Mouse (Mus musculus) colon, adult 2 months (tissue): ENCODE measurements around the gene Ptpra. TPM values are rescaled to one million over a fixed set of nuclear protein-coding genes. Genes with fewer than 3 reads are reported as not detected.

Experiments used
- polyA plus RNA-seq: library from polyadenylated mRNA; depleted of rRNA; stranded (reverse); fragments of >200 nt; gene quantifications from 2 replicates; pipeline ENCODE4 v1.2.3, GENCODE M21; 2012; rRNA removed

Gene Ptpra
- polyA plus RNA-seq: 41.5 and 43.6 TPM in 2 replicates

DNA sequence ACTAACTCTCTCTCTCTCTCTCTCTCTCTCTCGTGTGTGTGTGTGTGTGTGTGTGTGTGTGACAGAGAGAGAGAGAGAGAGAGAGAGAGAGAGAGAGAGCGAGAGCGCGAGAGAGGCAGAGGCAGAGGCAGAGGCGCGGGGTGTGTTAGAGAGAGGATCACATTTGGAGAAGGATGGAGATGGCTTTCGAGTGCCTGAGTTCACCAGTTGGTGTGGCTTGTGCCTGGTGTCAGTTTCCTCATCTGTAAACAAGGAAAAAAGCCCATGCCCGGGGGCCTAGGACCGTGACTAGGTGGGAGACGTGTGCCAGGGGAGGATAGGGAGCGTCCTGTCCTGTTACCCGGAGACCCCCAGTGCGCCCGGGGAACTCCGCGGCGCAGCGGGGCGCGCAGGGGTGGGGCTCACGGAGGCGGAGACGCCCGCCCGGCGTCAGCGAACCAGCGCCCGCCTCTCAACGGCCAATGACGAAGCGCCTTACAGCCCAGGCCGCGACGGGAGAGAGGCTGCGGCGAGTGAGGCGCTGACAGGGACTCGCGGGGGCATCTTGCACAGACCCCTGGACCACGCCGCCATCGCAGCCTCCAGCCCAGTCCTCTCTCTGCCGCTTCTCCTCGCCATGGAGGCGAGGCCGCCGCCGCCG, at the start of gene Ptpra:
Gene Ptpra, plus strand, starts transcription at position 485 of the 640 bp plus-strand sequence.

GRCm38 (mm10) chr2:130404939-130405338, 45.1 kb upstream of the Ptpra start, which contains the start of the genes Gm28372 and 1700020A23Rik:
TSS of gene Gm28372 (plus strand) at chr2:130405239.
TSS of gene 1700020A23Rik (plus strand) at chr2:130405259.

DNA sequence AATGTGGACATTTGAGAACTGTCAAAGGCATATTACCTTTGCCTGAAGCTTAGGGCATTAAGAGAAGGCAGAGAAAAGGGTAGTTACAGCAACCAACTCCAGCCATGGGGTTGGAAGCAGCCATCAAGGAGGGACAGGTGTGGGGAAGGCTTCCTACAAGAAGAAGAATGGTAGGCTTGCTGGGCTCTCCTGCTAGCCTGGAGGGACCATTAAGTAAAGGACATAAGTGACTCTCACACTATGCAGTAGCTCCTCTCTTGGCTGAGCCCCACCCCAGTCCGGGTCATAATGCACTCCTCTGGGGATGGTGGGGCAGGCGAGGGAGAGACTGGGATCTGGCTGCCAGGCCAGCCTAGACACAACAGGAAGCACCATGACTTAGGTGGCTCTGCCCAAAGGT, 43.9 kb upstream of the Ptpra start, which contains the start of gene Tmem239:
Gene Tmem239, plus strand, starts transcription at position 301 of the 400 bp plus-strand sequence.

DNA sequence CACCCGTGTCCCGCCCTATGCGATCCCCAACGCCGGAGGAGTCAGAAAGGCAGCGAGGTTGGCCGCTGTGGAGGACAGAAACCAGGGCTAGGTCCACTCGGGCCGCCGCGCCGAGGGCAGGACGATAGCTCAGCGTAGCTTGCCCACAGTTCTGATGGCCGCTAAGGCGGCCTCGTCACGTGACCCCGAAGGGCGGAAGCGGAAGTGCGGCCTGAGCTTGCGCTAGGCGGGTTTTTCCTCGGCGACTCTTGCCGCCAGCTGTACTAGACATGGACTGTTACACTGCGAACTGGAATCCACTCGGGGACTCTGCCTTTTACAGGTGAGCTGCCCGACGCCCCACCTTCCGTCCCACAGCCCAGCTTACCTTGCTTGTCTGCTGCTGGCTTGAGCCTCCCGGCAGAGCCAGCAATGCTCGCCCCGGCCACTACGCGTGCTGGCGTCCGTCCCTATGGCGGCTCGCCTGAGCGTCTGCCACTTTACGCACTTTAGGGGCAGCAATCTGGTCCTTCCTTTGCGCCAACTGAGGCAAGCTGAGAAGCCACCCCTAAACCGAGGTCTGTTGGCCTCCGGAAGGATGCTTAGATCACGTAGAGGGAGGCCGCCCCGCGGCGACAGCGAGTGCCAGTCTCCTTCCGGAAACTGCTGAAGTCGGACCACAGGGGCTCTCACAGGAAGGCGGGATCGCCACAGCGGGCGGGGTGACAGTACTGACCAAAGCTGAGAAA, 25.8 kb upstream of the Ptpra start, which contains the start of the genes Vps16 and Pced1a:
Gene Vps16, plus strand, starts transcription at position 214 of the 728 bp plus-strand sequence.
Gene Pced1a, minus strand, starts transcription at position 576 of the 728 bp plus-strand sequence.

DNA sequence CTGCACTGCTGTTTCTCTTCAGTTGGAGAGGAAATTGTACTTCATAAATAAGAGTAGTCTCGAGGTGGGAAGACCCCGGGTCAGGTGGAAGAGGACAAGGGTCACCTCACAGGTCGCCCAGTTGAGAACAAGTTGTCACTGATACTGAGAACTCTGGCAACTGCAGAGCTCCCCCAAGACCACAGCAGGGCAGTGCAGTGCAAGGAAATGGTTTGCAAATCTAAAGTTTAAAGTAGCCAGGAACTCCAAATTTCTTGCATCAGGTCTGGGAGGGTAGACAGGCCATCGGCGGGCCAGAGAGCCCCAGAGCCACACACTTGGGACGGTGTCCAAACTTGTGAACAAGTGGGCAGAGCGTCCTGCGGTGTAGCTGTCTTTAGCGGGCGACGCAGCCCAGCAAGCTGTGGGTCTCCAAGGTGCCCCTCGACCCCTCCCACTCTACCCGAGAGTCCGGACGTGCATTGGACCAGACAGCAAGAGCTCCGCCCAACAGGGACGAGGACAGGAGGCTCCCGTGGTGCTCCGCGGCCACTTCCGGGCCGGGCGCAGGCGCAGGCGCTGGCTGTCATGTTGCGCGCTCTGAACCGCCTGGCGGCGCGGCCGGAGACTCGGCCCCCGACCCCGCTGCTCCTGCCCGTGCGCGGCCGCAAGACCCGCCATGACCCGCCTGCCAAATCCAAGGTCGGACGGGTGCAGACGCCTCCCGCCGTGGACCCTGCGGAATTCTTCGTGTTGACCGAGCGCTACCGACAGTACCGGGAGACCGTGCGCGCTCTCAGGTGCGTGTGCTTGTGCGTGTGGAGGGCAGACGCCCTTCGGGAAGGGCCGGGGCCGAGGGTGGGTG, 113.4 kb downstream of the Ptpra start, which contains the start of gene Mrps26:
Gene Mrps26, plus strand, starts transcription at position 531 of the 844 bp plus-strand sequence.

DNA sequence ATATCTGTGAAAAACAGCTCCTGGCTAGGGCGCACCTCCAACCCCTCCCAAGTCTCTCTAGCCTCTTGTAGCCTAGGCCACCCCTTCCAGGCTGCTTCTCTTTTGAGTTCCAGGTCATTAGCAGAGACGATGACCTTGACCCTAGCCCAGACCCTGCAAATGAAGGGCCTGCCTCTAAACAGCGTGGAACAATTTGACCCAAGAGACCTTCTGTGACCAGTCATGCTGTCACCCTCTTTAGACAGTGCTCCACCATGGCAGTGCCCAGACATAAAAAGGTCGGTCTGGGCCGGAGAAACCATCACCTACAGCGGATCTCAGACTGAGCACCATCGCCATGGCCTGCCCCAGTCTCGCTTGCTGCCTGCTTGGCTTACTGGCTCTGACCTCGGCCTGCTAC, 125.8 kb downstream of the Ptpra start, which contains the start of gene Oxt:
Gene Oxt, plus strand, starts transcription at position 301 of the 400 bp plus-strand sequence.

DNA sequence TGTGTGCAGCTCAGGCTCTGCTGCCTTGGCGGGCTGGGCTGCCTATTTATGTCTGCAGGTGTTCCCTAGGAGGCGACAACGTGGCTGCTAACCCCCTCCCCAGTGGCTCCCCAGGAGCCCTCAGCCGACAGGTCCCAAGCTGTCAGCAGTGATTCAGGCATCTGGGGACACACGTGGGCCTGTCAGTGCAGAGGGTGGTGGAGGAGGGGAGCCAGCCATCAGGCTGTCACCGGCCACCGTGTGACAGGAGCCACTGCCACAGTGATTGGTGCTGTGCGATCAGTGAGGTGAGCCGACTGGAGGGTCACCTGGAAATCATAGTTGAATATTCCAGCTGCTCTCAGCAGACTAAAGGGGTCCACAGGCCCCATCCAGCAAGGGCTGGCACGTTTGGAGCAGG, 132.5 kb downstream of the Ptpra start, which contains the start of gene Avp:
Gene Avp, minus strand, starts transcription at position 3 of the 400 bp plus-strand sequence.

Other genes with a start within 250 kb of the Ptpra start
- 35.5 and 40.9 TPM in 2 replicates for gene Nop56, start 175.8 kb upstream of the Ptpra start, polyA plus RNA-seq
- gene Idh3b, start 165.7 kb upstream of the Ptpra start, polyA plus RNA-seq: 228 and 240 TPM in 2 replicates
- 3.0 and 3.2 TPM in 2 replicates for gene Ebf4, start 155.1 kb upstream of the Ptpra start, polyA plus RNA-seq
- 2.1 TPM in 2 replicates for gene Cpxm1, start 52.7 kb upstream of the Ptpra start, polyA plus RNA-seq
- not detected in 2 replicates for gene Gm28372, start 45.0 kb upstream of the Ptpra start, polyA plus RNA-seq
- gene 1700020A23Rik, start 45.0 kb upstream of the Ptpra start, polyA plus RNA-seq: not detected in 2 replicates
- not detected in 2 replicates for gene Tmem239, start 43.8 kb upstream of the Ptpra start, polyA plus RNA-seq
- 40.9 and 53.4 TPM in 2 replicates for gene Vps16, start 25.9 kb upstream of the Ptpra start, polyA plus RNA-seq
- gene Pced1a, start 25.6 kb upstream of the Ptpra start, polyA plus RNA-seq: 19.3 and 27.3 TPM in 2 replicates
- 96.1 and 98.1 TPM in 2 replicates for gene Mrps26, start 113.5 kb downstream of the Ptpra start, polyA plus RNA-seq
- gene Oxt, start 125.9 kb downstream of the Ptpra start, polyA plus RNA-seq: 0.28 TPM in 1 of 2 replicates, not detected in the other
- not detected in 2 replicates for gene Avp, start 132.3 kb downstream of the Ptpra start, polyA plus RNA-seq
- 1.1 TPM in 2 replicates for gene Fastkd5, start 179.7 kb downstream of the Ptpra start, polyA plus RNA-seq
- gene Ubox5, start 179.8 kb downstream of the Ptpra start, polyA plus RNA-seq: 5.7 TPM in 2 replicates
- gene Lzts3, start 192.5 kb downstream of the Ptpra start, polyA plus RNA-seq: 61.8 and 69.8 TPM in 2 replicates
- 73.1 and 112 TPM in 2 replicates for gene Ddrgk1, start 214.4 kb downstream of the Ptpra start, polyA plus RNA-seq
- 23.8 and 25.9 TPM in 2 replicates for gene Itpa, start 217.3 kb downstream of the Ptpra start, polyA plus RNA-seq
- gene Slc4a11, start 247.2 kb downstream of the Ptpra start, polyA plus RNA-seq: 0.83 and 1.2 TPM in 2 replicates